Mouse (Mus musculus) liver, embryonic 12.5 days (tissue): ENCODE measurements around the gene Kcnj10. TPM values are rescaled to one million over a fixed set of nuclear protein-coding genes. Genes with fewer than 3 reads are reported as not detected.

Experiments used
- ATAC-seq: fragments of 200-750 bp; cut with Nextera tagmentation; 2 replicates; pipeline ENCODE4 v1.8.0; 2017; ENCODE audit warnings: moderate number of reproducible peaks, mild to moderate bottlenecking, moderate library complexity
- H3K27ac ChIP-seq: fragments of 300-500 bp; sonication (generic); 2 replicates; pipeline ENCODE4 v1.5.1; 2016; ENCODE audit warnings: mild to moderate bottlenecking
- H3K27me3 ChIP-seq: fragments of 300-500 bp; sonication (generic); replicated peaks from 2 replicates; pipeline ENCODE4 v1.6.1; 2016; ENCODE audit warnings: mild to moderate bottlenecking, moderate library complexity
- H3K36me3 ChIP-seq: fragments of 300-500 bp; sonication (generic); 2 replicates; pipeline ENCODE4 v1.6.1; 2016; ENCODE audit warnings: mild to moderate bottlenecking, moderate library complexity
- H3K4me1 ChIP-seq: fragments of 300-500 bp; sonication (generic); 2 replicates; pipeline ENCODE4 v1.6.1; 2016
- H3K4me2 ChIP-seq: fragments of 300-500 bp; sonication (generic); 2 replicates; pipeline ENCODE4 v1.6.1; 2016; ENCODE audit warnings: mild to moderate bottlenecking, moderate library complexity
- H3K4me3 ChIP-seq: fragments of 300-500 bp; sonication (generic); 2 replicates; pipeline ENCODE4 v1.5.1; 2016; ENCODE audit warnings: mild to moderate bottlenecking, moderate library complexity
- H3K9ac ChIP-seq: fragments of 300-500 bp; sonication (generic); 2 replicates; pipeline ENCODE4 v1.6.1; 2016; ENCODE audit warnings: mild to moderate bottlenecking, moderate library complexity
- H3K9me3 ChIP-seq: fragments of 300-500 bp; sonication (generic); replicated peaks from 2 replicates; pipeline ENCODE4 v1.6.1; 2016; ENCODE audit warnings: mild to moderate bottlenecking, moderate library complexity
- WGBS: fragments of 180-500 bp; shearing (Covaris S2); methylation state at CpG from one replicate; pipeline ENCODE4 v1.1.7; 2016; ENCODE audit not compliant: insufficient replicate concordance; 5-methylcytosine and 5-hydroxymethylcytosine counted together
- polyA plus RNA-seq: library from polyadenylated mRNA; unstranded; fragments of >200 nt; fragmentation: Nextera tagmentation; extraction: Ambion mirVana; gene quantifications from 2 replicates; pipeline ENCODE4 v1.2.1, GENCODE M21; 2016

Kcnj10 gene
- polyA plus RNA-seq, 1 experiment from 2014 or later: 0.02 TPM

DNA sequence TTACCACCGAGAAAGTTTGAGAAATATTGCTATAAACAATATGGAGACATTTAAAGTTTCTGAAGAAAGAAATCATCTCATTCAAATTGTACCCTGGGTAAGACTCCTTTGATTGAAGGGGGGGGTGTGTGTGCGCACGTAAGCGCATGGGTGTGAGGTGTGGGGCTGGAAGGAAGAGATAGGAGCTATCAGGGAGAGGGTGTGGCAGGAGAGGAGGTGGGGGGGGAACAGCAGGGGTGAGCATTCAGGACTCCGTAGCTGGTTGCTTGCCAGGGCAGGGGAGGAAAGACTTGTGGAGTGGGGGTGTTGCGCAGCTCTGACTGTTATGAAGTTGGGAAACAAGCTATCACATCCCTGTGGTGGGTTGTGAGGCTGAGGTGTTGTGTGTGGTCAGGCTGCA is 36.6 kb upstream of the Kcnj10 start:
- Histone ChIP-seq H3K4me2 (peak overlapping the region; percentile 47), H3K9me3 (no peaks in the 10 kb centered on the region), H3K36me3 (no peaks in the 10 kb centered on the region), H3K4me1 (peaks cover 57% of the 10 kb centered on the region), H3K27ac (no peak overlapping the region), H3K4me3 (no peak overlapping the region), H3K9ac (no peak overlapping the region), H3K27me3 (peaks cover 62% of the 10 kb centered on the region)
- ATAC-seq: peak; percentile 82
- 16% methylated on average over 6 of the region's 6 CpGs for WGBS

DNA sequence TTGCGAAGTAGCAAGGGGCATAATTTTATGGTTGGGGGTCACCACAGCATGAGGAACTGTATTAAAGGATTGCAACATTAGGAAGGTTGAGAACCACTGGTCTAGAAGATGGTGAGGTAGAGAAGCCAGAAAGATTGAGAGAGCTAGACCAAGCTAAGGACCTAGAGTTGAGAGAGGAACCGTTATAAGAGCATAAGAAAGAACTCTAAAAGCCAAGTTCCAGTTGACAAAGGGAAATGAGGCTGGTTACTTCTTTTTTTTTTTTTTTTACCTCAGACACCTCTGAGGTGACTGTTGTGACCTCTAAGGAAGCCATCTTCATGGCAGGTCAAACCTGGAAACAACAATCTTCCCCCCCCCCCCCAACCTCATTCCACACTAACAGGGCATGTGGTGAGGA is 35.9 kb upstream of the Kcnj10 start:
- Histone ChIP-seq H3K36me3 (no peaks in the 10 kb centered on the region), H3K4me1 (peaks cover 64% of the 10 kb centered on the region), H3K9ac (no peak overlapping the region), H3K4me2 (no peak overlapping the region), H3K9me3 (no peaks in the 10 kb centered on the region), H3K4me3 (no peak overlapping the region), H3K27me3 (peaks cover 54% of the 10 kb centered on the region), H3K27ac (no peak overlapping the region)
- WGBS: 41% methylated on average over 2 of the region's 2 CpGs
- no peak for ATAC-seq

DNA sequence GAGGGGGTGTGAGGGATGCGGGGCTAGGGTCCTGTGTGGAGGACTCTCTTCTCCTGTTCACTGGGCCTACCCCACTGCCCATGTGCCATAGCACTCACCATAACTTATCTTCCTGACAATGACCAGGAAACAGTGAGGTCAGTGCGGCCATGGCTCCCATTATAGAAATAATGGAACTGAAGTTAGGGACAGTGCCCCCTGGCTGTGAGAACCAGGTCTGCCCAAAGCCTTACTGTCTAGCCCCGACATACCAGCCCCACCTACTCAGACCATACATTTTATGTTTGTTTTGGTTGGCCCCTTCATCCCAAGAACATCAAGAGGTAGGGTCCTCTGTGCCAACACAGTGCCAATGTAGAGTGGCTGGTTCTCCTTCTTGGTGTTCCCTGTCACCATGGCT is 35.4 kb upstream of the Kcnj10 start:
- H3K9me3 ChIP-seq: no peaks in the 10 kb centered on the region
- peaks cover 50% of the 10 kb centered on the region for H3K27me3 ChIP-seq
- H3K4me2 ChIP-seq: no peak overlapping the region
- no peak for ATAC-seq
- H3K9ac ChIP-seq: no peak overlapping the region
- no peaks in the 10 kb centered on the region for H3K36me3 ChIP-seq
- no peak overlapping the region for H3K4me3 ChIP-seq
- H3K27ac ChIP-seq: no peak overlapping the region
- peaks cover 69% of the 10 kb centered on the region for H3K4me1 ChIP-seq
- 41% methylated on average over 3 of the region's 3 CpGs for WGBS

DNA sequence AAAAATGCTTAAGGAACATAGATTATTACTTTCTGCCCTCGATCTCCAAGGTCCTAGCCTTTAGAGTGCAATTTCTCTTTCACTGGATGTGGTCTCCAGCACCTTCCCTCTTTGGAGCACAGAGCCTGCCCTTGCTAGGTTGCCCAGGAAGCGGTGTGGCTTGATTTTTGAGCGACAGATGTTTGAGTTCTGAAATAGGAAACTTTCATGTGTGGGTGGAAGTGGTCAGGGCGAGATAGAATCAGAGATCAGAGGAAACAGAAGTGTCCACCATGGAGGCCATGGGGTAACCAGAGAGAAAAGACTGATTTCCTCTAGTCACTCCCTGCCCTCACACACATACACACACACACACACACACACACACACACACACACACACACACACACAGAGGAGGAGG is 34.8 kb upstream of the Kcnj10 start:
- H3K4me2 ChIP-seq: no peak overlapping the region
- H3K9me3 ChIP-seq: no peaks in the 10 kb centered on the region
- H3K36me3 ChIP-seq: no peaks in the 10 kb centered on the region
- no peak for ATAC-seq
- H3K9ac ChIP-seq: no peak overlapping the region
- H3K27me3 ChIP-seq: peaks cover 44% of the 10 kb centered on the region
- H3K27ac ChIP-seq: no peak overlapping the region
- H3K4me3 ChIP-seq: no peak overlapping the region
- H3K4me1 ChIP-seq: peaks cover 74% of the 10 kb centered on the region
- WGBS: 20% methylated on average over 4 of the region's 4 CpGs

DNA sequence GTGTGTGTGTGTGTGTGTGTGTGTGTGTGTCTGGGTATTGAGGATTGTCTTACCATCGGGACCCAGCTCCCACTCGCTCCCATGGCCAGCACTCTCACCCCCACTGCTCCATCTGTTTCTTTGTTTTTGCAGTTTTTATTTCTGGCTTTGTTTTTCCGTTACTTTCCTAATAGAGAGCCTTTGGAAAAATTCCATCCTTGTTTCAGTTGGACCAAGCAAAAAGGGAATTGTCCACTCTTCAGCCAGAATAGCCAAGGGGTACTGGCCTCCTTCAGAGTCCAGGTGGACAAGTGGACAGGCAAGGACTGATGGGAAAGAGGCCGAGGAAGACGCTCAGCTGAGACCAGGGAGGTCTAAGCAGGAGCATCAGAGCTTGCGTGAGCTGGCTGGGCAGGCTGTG is 34.1 kb upstream of the Kcnj10 start:
- Histone ChIP-seq H3K4me2 (no peak overlapping the region), H3K9ac (no peak overlapping the region), H3K36me3 (no peaks in the 10 kb centered on the region), H3K27ac (no peak overlapping the region), H3K4me1 (peaks cover 81% of the 10 kb centered on the region), H3K4me3 (no peak overlapping the region), H3K9me3 (no peaks in the 10 kb centered on the region), H3K27me3 (peaks cover 37% of the 10 kb centered on the region)
- ATAC-seq: no peak
- WGBS: 67% methylated on average over 6 of the region's 6 CpGs

DNA sequence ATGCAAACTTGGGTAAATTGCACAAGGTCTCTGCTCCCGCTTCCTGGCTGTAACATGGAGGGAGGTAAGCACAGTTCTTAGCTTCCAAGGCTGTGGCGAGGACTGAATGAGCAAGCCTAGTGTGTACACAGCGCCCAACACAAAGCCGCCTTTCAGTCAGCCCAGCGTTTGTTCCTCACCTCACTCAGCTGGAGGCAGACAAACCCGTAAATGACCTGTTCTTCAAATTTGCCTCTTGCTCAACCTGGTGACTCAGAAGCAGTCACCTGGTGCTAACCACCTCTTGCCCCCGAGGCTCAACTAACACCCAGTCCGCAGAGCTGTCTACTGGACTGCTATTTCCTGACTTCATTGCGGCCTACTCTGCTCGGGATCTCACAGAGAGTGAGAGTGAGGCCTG is 33.1 kb upstream of the Kcnj10 start:
- Histone ChIP-seq H3K9me3 (no peaks in the 10 kb centered on the region), H3K9ac (no peak overlapping the region), H3K4me1 (peaks cover 80% of the 10 kb centered on the region), H3K27ac (peak overlapping the region; percentile 40; the same call in 1 of the 2 replicates), H3K4me2 (no peak overlapping the region), H3K36me3 (no peaks in the 10 kb centered on the region), H3K4me3 (no peak overlapping the region), H3K27me3 (peaks cover 27% of the 10 kb centered on the region)
- WGBS: 66% methylated on average over 10 of the region's 10 CpGs
- ATAC-seq: no peak

DNA sequence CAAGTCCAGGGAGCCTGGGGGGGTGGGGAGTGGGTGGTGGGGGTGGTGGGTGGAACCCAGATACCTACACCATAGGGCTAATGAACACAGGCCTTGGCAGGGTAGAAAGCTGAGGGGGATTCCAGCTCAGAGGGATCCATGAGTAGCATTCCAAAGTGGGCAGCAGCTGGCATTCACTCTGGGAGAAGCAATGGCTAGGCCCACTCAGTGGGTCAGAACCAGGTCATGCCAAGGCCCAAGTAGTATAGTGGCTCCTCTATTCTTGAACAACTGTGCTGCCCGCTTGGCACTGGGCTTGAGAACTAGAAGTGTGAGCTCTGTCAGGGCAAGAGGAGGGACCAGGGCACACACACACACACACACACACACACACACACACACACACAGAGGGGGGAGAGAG is 32.6 kb upstream of the Kcnj10 start:
- Histone ChIP-seq H3K9me3 (no peaks in the 10 kb centered on the region), H3K4me2 (no peak overlapping the region), H3K9ac (no peak overlapping the region), H3K4me3 (no peak overlapping the region), H3K36me3 (no peaks in the 10 kb centered on the region), H3K27me3 (peaks cover 22% of the 10 kb centered on the region), H3K4me1 (peaks cover 80% of the 10 kb centered on the region), H3K27ac (peak overlapping the region; percentile 40; the same call in 1 of the 2 replicates)
- 63% methylated on average over 1 of the region's 1 CpGs for WGBS
- ATAC-seq: no peak

DNA sequence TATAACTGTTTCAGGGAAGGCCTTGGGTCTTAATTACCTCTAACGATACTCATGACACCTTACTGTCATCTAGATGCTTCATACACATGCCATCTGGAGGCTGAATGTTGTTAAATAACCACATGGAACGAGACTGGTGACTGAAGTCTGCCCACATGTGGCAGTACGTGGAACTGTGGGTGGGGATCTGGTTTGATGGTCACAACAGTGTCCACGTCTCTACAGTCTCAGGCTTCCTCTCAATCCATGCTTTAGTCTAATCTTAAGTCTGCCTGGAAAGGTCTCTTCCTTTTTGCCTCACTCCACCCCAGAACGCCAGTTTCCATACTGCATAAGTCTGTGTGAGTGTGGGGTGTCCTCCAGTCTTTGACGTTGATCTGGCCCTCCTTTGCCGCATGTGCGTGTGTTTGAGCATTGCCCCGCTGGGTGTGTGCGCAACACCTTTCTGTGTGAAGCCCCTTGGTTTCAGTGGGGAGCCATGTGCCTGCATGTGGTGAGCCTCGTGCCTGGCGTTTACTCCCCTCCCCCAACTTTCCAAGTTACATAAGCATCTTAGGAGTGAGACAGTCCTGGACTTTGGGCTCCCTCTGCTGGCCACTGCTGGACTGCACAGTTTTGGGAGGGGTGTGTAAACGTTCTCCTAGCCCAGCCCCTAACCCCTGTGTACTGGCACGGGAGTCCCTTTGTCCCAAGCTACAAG is 31.2 kb upstream of the Kcnj10 start:
- Histone ChIP-seq H3K9me3 (no peaks in the 10 kb centered on the region), H3K27ac (peak overlapping the region; percentile 88; the same call in 1 of the 2 replicates), H3K4me1 (peaks cover 71% of the 10 kb centered on the region), H3K4me3 (peak overlapping the region; percentile 41), H3K9ac (peak overlapping the region; percentile 65), H3K4me2 (peak overlapping the region; percentile 75), H3K36me3 (no peaks in the 10 kb centered on the region), H3K27me3 (0 out of 2 replicates have a peak, but pooled peaks cover 16% of the 10 kb centered on the region)
- WGBS: 1% methylated on average over 14 of the region's 14 CpGs
- peak; percentile 58 for ATAC-seq

DNA sequence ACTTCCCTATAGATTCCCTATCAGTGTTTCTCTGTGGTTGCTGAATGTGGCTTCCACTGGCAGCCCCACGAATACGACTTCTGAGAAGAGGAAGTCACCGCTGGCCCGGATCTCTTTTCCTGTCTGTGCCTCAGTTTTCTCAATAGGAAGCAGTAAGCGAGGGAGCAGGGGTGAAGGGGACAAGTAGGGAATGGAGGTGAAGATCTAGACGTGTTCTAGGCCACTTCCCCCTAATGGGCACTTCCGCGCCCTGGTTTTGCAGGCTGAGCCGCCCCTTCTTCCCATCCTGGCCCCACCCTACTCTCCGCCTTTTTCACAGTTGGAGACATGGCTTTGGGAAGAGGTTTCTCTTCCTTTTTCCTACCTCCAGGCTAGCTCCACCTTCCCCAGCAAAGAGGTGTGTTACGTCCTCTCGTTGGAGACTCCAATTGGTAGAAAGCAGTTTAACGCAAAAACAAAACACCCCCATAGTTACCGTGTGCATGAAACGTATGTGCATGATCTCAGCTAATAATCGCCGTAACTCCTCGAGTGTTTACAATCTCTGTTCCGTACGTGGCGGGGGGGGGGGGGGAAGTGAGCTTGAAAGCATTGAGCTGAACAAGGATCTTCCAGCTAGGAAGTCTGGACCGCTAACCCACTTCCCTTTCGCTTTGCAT is 29.6 kb upstream of the Kcnj10 start:
- H3K36me3 ChIP-seq: peaks cover 5% of the 10 kb centered on the region
- H3K27me3 ChIP-seq: 0 out of 2 replicates have a peak, but pooled peaks cover 8% of the 10 kb centered on the region
- H3K4me1 ChIP-seq: peaks cover 55% of the 10 kb centered on the region
- peak overlapping the region; percentile 99 for H3K4me2 ChIP-seq
- peak overlapping the region; percentile 83 for H3K4me3 ChIP-seq
- H3K9ac ChIP-seq: peak overlapping the region; percentile 85
- H3K9me3 ChIP-seq: no peaks in the 10 kb centered on the region
- ATAC-seq: peak; percentile 8; the same call in 1 of the 2 replicates
- peak overlapping the region; percentile 88 for H3K27ac ChIP-seq
- WGBS: 1% methylated on average over 22 of the region's 23 CpGs

DNA sequence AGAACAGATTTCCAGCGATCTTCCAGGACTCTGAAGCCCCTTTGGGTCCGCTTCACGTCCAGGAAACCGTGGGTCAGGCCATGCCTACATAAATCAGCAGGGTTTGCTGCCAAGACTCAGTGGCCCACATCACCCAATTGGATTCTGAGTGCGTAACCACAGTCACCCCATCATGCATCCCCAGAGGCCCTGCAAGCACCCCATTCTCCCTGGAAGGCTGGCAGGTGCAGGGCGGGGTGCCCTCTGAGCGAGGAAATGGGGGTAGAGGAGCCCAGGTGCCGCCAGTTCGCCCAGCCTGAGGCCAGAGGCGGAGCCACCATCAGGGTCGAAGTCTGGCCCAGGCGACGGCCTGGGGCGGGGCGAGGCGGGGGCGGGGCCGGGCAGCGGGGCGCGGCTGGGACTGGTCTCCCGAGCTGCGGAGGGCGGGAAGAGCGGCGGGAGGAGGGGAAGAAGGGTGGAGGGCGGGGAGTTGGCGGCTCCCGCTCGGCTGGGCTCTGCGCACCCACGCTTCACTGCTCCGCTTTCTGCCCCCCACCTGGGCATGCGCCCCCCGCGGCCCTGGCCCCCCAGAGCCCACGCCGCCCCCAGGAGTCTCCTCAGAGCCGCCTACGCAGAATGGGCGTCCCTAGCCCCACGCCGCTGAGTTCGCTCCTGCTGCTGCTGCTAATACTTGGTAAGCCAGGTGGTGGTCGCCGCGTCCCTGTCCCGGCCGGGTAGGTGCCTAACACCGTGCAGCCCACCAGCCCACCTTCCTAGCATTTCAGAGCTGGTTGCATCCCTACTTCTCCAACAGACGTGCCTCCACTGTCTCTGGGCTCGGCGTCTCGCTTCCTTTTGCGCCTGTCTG is 28.9 kb upstream of the Kcnj10 start:
- Histone ChIP-seq H3K9me3 (no peaks in the 10 kb centered on the region), H3K9ac (peak overlapping the region; percentile 85), H3K4me1 (peaks cover 52% of the 10 kb centered on the region), H3K27me3 (0 out of 2 replicates have a peak, but pooled peaks cover 8% of the 10 kb centered on the region), H3K36me3 (peaks cover 9% of the 10 kb centered on the region), H3K4me2 (peak overlapping the region; percentile 99), H3K4me3 (peak overlapping the region; percentile 83), H3K27ac (peak overlapping the region; percentile 88)
- peak; percentile 89 for ATAC-seq
- WGBS: 2% methylated on average over 33 of the region's 55 CpGs

DNA sequence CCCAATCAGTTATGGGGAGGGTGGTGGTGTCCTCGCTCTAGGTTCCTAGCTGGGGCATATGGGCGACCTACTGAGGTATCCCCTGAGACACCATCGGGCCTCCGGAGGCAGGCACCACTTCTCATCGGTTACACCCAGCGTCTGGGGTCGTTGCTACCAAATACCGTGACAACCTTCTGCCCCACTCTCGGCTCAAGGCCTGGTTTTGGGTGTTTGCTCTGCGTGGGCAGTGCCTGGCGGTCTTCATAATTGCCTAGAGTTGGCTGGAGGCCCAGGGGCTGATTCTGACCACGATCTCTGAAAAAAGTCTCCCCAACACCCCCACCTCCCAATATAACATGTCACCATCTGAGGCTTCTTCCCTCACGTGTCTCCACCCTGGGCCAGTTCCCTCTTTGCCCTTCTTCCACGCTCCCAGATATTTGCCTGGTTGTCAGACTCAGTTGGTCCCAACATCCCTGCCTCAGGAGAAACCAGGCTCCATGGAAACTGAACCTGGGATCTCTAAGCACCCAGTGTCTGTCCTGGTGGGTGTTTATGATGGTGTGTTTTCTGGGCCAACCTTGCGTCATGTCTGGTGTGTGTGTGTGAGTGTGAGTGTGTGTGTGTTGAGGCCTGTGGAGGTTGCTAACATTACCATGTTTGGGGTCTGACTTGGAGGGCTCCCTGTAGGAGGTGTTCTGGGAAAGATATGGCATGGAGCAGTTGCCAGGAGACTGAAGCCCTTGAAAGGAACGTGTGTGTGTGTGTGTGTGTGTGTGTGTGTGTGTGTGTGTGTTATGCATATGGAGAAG is 28.0 kb upstream of the Kcnj10 start:
- H3K4me3 ChIP-seq: peak overlapping the region; percentile 83
- no peak; the same call in 1 of the 2 replicates for ATAC-seq
- peak overlapping the region; percentile 85 for H3K9ac ChIP-seq
- peaks cover 46% of the 10 kb centered on the region for H3K4me1 ChIP-seq
- peaks cover 16% of the 10 kb centered on the region for H3K36me3 ChIP-seq
- H3K4me2 ChIP-seq: peak overlapping the region; percentile 99
- 0 out of 2 replicates have a peak, but pooled peaks cover 4% of the 10 kb centered on the region for H3K27me3 ChIP-seq
- 15% methylated on average over 16 of the region's 16 CpGs for WGBS
- H3K27ac ChIP-seq: no peak overlapping the region; the same call in 1 of the 2 replicates
- no peaks in the 10 kb centered on the region for H3K9me3 ChIP-seq
